Mouse (Mus musculus) heart, adult 2 months (tissue): ENCODE data around the gene Cdiptos.

Source experiments
- CTCF ChIP-seq: fragments of 200-600 bp; IDR thresholded peaks from 2 replicates; pipeline ENCODE4 v1.8.1; 2022; ENCODE audit warnings: antibody characterized with exemption, mild to moderate bottlenecking, moderate library complexity
- EP300 ChIP-seq: fragments of 200-500 bp; IDR thresholded peaks from 2 replicates; pipeline ENCODE4 v1.6.1; 2011; ENCODE audit warnings: low read depth, low read length, control low read depth; ENCODE audit not compliant: insufficient read depth
- POLR2A ChIP-seq: fragments of 200-500 bp; IDR thresholded peaks from 2 replicates; pipeline ENCODE4 v1.6.1; 2011; ENCODE audit warnings: mild to moderate bottlenecking, low read depth, low read length, control low read depth; ENCODE audit not compliant: insufficient read depth

DNA sequence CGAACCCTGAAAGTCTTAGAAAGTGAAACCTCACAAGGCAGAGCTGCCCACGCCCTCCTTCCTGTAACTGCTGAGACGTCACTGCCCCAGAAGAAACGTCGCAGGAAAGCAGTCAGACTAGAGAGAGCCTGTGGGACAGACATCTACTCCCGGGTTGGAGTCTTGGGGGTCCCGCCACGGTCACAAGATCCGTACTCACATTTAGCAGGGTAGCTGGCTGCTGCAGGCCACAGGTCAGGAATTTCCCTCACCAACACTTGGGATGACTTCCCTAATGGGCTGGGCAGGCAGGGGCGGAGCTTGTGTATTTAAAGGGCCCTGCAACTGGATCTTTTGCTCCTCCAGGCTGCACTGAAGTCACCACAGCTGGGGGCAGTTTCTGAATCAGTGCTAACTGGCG lies 38.4 kb upstream of the Cdiptos start, which contains the start of gene Mvp:
- TF ChIP-seq CTCF, result no peak
- peak; percentile 85 for TF ChIP-seq POLR2A
- TF ChIP-seq EP300, result no peak
